Mouse (Mus musculus): Measurements from ENCODE around the gene Rcn2.

- no peak for TF ChIP-seq ZNF384 (IDR thresholded peaks at IDR 0.05; ENCODE audit: low read depth, low read length)
- no peak for TF ChIP-seq ZC3H11A (IDR thresholded peaks at IDR 0.05; ENCODE audit: borderline replicate concordance, low read depth, low read length)
Observed at GRCm38 (mm10) chr9:56027292-56027691, 14.4 kb upstream of the Rcn2 start.

All from ES-E14 (cell line).